Mouse (Mus musculus): ENCODE measurements around the gene Gpr50.

DNA sequence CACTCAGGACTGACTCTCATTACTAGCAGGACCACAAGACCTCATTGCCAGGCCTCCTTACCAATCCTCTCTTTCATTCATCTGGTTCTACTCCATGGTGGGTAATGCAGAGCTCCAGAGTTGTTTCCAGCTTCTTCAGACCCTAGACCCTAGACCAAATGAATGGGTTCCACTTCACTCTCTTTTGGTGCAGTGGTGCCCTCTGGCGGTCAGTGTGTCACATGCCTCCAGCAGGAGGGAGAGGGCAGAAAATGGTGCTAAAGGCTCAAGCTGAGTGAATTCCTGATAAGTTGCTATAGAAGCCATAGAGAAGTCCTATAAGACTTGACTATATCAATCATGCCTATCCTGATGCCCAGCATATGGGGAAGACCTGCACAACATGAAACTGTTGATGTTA, 39.6 kb upstream of the Gpr50 start:
- TF ChIP-seq CTCF (IDR thresholded peaks at IDR 0.05; ENCODE audit: insufficient read depth, low read length) (peak; percentile 50), POLR2A (IDR thresholded peaks at IDR 0.05; ENCODE audit: borderline replicate concordance, extremely low read depth, low read depth, low read length) (no peak)
